Mouse (Mus musculus): Measurements from ENCODE around the gene Tnfrsf9.
"Not testable (repeated sequence)": the region's sequence is repeated elsewhere in the genome, so short reads cannot be mapped to it uniquely, and the experiment has no call there.

Gene Tnfrsf9

GRCm38 (mm10) chr4:150894718-150895501 is 19.5 kb upstream of the Tnfrsf9 start:
- no peak for DNase-seq (ENCODE audit: low spot score)

GRCm38 (mm10) chr4:150896896-150897624 is 17.3 kb upstream of the Tnfrsf9 start:
- DNase-seq (ENCODE audit: low spot score) = no peak

GRCm38 (mm10) chr4:150898716-150899365 is 15.5 kb upstream of the Tnfrsf9 start:
- peak; percentile 75 for DNase-seq (ENCODE audit: low spot score)

- DNase-seq (ENCODE audit: low spot score) = no peak
Measured at GRCm38 (mm10) chr4:150900486-150900885, 13.9 kb upstream of the Tnfrsf9 start.

- DNase-seq (ENCODE audit: low spot score) = peak; percentile 76
Measured at GRCm38 (mm10) chr4:150901651-150902050, 12.7 kb upstream of the Tnfrsf9 start.

- no peak for DNase-seq (ENCODE audit: low spot score)
Measured at GRCm38 (mm10) chr4:150902062-150902461, 12.3 kb upstream of the Tnfrsf9 start.

- peak; percentile 84 for DNase-seq (ENCODE audit: low spot score)
Measured at GRCm38 (mm10) chr4:150903091-150903742, 11.1 kb upstream of the Tnfrsf9 start.

- DNase-seq (ENCODE audit: low spot score) = no peak
Measured at GRCm38 (mm10) chr4:150907099-150907498, 7.3 kb upstream of the Tnfrsf9 start.

- DNase-seq (ENCODE audit: low spot score) = not testable (repeated sequence)
Measured at GRCm38 (mm10) chr4:150908512-150908911, 5.8 kb upstream of the Tnfrsf9 start.

GRCm38 (mm10) chr4:150909451-150910156 is 4.8 kb upstream of the Tnfrsf9 start:
- peak; percentile 97 for DNase-seq (ENCODE audit: low spot score)

- DNase-seq (ENCODE audit: low spot score) = no peak
Measured at GRCm38 (mm10) chr4:150910164-150910951, 4.0 kb upstream of the Tnfrsf9 start.

GRCm38 (mm10) chr4:150913743-150914142 is 619 bp upstream of the Tnfrsf9 start:
- no peak for DNase-seq (ENCODE audit: low spot score)

GRCm38 (mm10) chr4:150915181-150915906 is 982 bp downstream of the Tnfrsf9 start:
- DNase-seq (ENCODE audit: low spot score) = peak; percentile 35

- DNase-seq (ENCODE audit: low spot score) = no peak
Measured at GRCm38 (mm10) chr4:150917336-150918027, 3.1 kb downstream of the Tnfrsf9 start.

GRCm38 (mm10) chr4:150921206-150921605 is 6.8 kb downstream of the Tnfrsf9 start:
- peak; percentile 68 for DNase-seq (ENCODE audit: low spot score)

- DNase-seq (ENCODE audit: low spot score) = peak; percentile 63
Measured at GRCm38 (mm10) chr4:150924308-150924707, 9.9 kb downstream of the Tnfrsf9 start.

GRCm38 (mm10) chr4:150924936-150925335 is 10.6 kb downstream of the Tnfrsf9 start:
- peak; percentile 39 for DNase-seq (ENCODE audit: low spot score)

- no peak for DNase-seq (ENCODE audit: low spot score)
Measured at GRCm38 (mm10) chr4:150925923-150926322, 11.6 kb downstream of the Tnfrsf9 start.

- peak; percentile 35 for DNase-seq (ENCODE audit: low spot score)
Measured at GRCm38 (mm10) chr4:150926924-150927705, 12.8 kb downstream of the Tnfrsf9 start.
